Mouse (Mus musculus) E14TG2a.4 (cell line): ENCODE results near the gene Rtcb.

Experiments used
- CTCF ChIP-seq: conservative IDR thresholded peaks from 2 replicates; pipeline ENCODE4 v1.5.1; 2014; ENCODE audit warnings: low read length
- POU5F1 ChIP-seq: IDR thresholded peaks from 2 replicates; pipeline ENCODE4 v1.6.1; 2014; ENCODE audit warnings: low read length, borderline replicate concordance

GRCm38 (mm10) chr10:85929962-85930361 lies 27.7 kb downstream of the Rtcb start:
- TF ChIP-seq CTCF (no peak), POU5F1 (no peak)
